ENCODE assay signal across 10 mouse cellular contexts in genomic region chr11:7337826-7338225, GRCm38 (mm10).
"Had no signal": no experiment of that assay in that cellular context is flagged by ENCODE, and none has a peak within 500 bp of the region (broad histone marks: within the 10 kb centered on the region; RNA-seq: fewer than 3 reads in every experiment).

No protein-coding gene starts in this region.

- DNase-seq: kidney, adult 18-20 months; kidney, postnatal 36 days; liver, embryonic 13.5 days; liver, postnatal 0 days; lung, postnatal 36 days; midbrain, embryonic 14.5 days; thymus, adult 2 months; thymus, postnatal 25 days had no signal

- H3K9ac ChIP-seq: limb, embryonic 15.5 days; liver, embryonic 13.5 days; liver, postnatal 0 days; neural tube, embryonic 12.5 days had no signal

- ATAC-seq: liver, postnatal 0 days had no signal

- H3K4me1 ChIP-seq: limb, embryonic 15.5 days; liver, embryonic 13.5 days; neural tube, embryonic 12.5 days had no signal

- H3K27me3 ChIP-seq: limb, embryonic 15.5 days; liver, embryonic 13.5 days; neural tube, embryonic 12.5 days had no signal

- H3K4me3 ChIP-seq: limb, embryonic 15.5 days; liver, embryonic 13.5 days; neural tube, embryonic 12.5 days had no signal

- H3K36me3 ChIP-seq: limb, embryonic 15.5 days; liver, embryonic 13.5 days; neural tube, embryonic 12.5 days had no signal

- H3K27ac ChIP-seq: limb, embryonic 15.5 days; liver, embryonic 13.5 days; neural tube, embryonic 12.5 days had no signal

- H3K9me3 ChIP-seq: limb, embryonic 15.5 days had no signal
